Mouse (Mus musculus) kidney, adult 8-10 months (tissue): Measurements from ENCODE around the gene Rsph10b.
A peak's percentile ranks its signal among the peaks of the same experiment; 100 is the strongest.
"Not testable (repeated sequence)": the region's sequence is repeated elsewhere in the genome, so short reads cannot be mapped to it uniquely, and the experiment has no call there.

Experiments used
- DNase-seq, 2 experiments: peaks; one replicate each; pipeline ENCODE4 v3.0.0; 2022

Gene Rsph10b

GRCm38 (mm10) chr5:143994632-143995365, 62.0 kb downstream of the Rsph10b start:
- DNase-seq = no peak

DNA sequence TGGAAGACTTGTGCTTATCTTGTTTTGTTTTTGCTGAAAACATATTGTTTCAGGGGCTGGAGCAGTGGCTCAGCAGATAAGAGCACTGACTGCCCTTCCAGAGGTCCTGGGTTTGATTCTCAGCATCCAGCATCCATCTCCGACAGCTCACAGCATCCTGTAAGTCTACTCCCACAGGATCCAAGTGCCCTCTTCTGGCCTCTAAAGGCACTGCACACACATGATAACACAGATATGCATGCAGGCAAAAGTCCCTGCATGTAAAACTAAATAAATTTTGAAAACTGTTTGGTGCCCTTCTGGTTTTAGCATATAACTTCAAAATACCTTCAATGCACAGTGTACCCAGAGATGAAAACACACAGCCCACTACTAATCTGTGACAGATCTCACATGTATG, 66.6 kb downstream of the Rsph10b start:
- no peak for DNase-seq

DNA sequence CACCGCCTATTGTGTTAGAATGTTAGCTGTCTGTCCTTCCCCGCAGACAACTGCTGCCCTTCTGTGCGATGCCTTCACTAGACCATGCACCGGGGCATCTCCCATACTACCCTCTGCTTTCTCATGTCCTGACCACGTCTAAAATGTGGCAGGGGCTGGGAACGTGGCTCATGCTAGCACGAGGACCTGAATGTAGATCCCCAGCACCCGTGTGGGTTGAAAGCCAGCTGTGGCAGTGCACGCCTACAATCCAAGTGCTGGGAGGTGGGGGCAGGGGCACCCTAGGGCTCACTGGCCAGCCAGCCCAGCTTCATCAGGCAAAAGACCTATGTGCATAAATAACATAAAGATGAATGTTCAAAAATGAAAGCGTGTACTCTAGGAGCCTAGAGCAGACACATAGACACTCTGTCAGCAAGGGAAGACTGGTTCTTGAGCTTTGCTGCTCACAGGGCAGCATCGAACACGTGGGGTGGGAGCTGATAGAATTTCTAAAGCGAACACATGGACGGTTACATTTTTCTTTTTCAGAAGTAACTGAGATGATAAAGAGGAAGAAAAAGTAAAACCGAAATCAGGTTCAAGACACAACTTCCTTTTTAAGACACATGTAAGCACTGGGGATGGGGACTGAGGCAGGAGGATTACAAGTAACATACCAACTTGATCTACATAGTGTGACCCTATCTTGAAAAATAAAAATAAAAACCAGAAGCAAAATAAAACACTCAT, 69.8 kb downstream of the Rsph10b start:
- no peak for DNase-seq

- not testable (repeated sequence) for DNase-seq
Observed at GRCm38 (mm10) chr5:144013366-144014134, 80.7 kb downstream of the Rsph10b start.

- DNase-seq = peak; percentile 74 to 76
Observed at GRCm38 (mm10) chr5:144014551-144015311, 81.9 kb downstream of the Rsph10b start, which contains the start of gene Ccz1. Gene Ccz1 (minus strand): TSS chr5:144014877.

- DNase-seq = no peak
Observed at GRCm38 (mm10) chr5:144015312-144015650, 82.4 kb downstream of the Rsph10b start.

GRCm38 (mm10) chr5:144015845-144016244, 83.0 kb downstream of the Rsph10b start:
- DNase-seq = no peak

- no peak for DNase-seq
Observed at GRCm38 (mm10) chr5:144026620-144027263, 93.9 kb downstream of the Rsph10b start, which contains the start of gene Ocm. Gene Ocm (minus strand): TSS chr5:144026670.

DNA sequence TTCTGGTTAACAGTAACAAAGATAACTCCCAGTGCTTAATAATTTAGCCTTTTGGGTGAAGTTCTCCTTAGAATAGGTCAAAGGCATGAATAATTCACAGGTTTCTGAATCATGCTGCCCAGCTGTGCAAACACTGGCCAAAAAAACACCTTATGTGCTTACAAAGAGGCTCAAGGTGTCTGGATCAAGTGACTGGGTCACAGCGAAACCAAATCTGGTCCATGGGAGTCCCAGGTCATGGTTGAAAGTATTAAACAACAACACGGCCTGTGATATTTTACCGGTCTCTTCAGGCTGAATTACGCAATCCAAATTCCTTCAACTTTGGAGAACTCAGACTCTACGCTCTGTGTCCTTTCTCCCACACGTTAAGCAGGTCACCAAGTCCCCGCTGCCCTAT, 99.7 kb downstream of the Rsph10b start:
- peak; percentile 27 to 38 for DNase-seq

GRCm38 (mm10) chr5:144034567-144034966, 101.7 kb downstream of the Rsph10b start:
- no peak for DNase-seq
